Mouse (Mus musculus): ENCODE data around the gene Frmd4a.
A peak's percentile ranks its signal among the peaks of the same experiment; 100 is the strongest.
"Not testable (repeated sequence)": the region's sequence is repeated elsewhere in the genome, so short reads cannot be mapped to it uniquely, and the experiment has no call there.

The Frmd4a gene

DNA sequence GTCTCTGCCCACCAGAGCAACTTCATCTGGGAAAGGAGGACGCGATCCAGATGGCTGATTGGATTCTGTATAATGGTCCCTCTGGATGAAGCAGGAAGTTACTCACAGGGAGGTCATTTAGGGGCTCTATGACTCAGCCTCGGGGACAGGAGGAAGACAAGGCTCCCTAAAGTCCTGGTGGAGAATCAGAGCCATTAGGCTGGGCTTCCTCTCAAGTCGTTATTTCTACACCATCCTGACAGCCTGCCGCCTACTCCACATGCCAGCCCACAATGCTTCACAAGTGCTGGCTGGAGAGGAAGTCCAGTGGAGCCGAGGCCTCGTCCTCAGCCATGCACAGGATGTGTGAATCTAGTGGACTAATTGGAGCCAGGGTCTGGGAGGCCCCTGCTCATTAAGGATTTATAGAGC lies 537.7 kb downstream of the Frmd4a start:
- no peak for DNase-seq (ENCODE audit: low spot score in 2 of 2)

GRCm38 (mm10) chr2:4556188-4556587 lies 538.7 kb downstream of the Frmd4a start:
- DNase-seq (ENCODE audit: low spot score in 2 of 2), result no peak

DNA sequence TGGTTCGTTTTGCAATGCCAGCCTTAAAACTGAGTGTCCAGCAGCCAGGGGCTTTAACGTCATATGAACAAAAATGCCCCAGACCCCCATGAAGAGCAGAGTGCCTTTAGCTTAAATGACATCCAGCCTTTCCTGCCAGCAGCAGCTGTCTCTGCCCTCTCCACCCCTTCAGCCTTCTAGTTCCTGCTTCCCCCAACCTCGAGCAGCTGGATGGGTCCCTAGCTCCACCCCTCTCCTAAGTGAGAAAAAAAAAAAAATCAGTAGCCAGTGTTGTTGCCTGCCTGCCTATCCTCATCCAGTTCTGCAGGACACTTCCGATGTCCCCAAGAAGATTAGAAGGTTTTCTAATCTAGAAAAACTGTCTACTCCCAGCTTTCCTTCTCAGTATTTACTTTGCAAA lies 539.5 kb downstream of the Frmd4a start:
- no peak for DNase-seq (ENCODE audit: low spot score in 2 of 2)

- no peak for DNase-seq (ENCODE audit: low spot score in 2 of 2)
Observed at GRCm38 (mm10) chr2:4557466-4557865, 539.9 kb downstream of the Frmd4a start.

GRCm38 (mm10) chr2:4558651-4559203 lies 541.2 kb downstream of the Frmd4a start:
- DNase-seq (ENCODE audit: low spot score in 2 of 2), result no peak

GRCm38 (mm10) chr2:4559211-4559882 lies 541.8 kb downstream of the Frmd4a start:
- peak; percentile 69 to 71 for DNase-seq (ENCODE audit: low spot score in 2 of 2)

DNA sequence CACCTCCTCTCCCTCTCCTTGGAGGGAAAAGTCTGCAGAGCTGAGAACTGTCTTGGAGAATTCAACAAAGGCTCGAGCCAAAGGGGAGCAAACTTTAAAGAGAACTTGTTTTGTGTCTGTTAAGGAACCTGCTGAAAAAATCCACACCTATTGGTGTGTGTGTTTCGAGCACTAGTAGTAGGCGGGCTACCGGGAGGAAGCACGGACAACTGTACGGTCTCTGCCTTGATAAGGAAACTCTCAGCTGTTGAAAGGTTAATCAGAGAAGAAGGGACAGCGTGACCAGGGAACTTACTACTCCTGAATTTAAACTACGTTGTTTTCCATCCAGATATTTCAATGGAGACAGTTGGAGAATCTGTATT lies 542.3 kb downstream of the Frmd4a start:
- DNase-seq (ENCODE audit: low spot score in 2 of 2), result no peak

DNA sequence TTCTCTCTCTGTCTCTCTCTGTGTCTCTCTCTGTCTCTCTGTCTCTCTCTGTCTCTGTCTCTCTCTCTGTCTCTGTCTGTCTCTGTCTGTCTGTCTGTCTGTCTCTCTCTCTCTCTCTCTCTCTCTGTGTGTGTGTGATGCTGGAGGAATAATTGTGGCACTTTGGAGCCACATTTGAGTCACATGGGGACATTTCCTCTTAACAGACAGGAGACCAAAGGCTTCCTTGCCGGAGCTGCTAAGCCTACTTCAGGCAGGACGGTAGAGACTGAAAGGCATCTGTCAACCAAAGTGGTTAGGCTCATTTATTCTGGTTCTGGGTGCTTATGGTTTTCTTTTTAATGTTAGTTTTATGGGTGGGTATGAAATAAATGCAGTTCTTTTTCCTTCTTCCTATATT lies 543.0 kb downstream of the Frmd4a start:
- not testable (repeated sequence) for DNase-seq (ENCODE audit: low spot score in 2 of 2)

- DNase-seq (ENCODE audit: low spot score in 2 of 2), result no peak
Observed at GRCm38 (mm10) chr2:4561196-4561595, 543.7 kb downstream of the Frmd4a start.

DNA sequence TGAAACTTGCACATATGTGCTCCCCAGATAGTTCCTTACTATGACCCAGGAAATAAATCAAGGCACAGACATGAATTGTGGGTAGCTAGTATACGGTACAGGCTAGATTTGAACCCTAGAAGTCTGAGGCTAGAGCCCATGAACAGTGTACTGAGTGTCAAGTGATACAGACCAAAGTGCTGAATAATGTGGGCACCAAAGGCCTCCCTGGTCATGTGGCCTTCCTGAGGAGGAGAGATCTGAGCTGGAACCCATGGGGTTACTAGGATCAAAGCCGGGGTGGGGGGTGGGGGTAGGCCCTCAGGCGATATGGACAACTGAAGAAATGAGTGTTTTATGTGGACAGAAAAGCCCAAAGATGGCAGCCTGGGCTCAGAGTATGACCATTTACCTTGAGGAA lies 544.9 kb downstream of the Frmd4a start:
- no peak for DNase-seq (ENCODE audit: low spot score in 2 of 2)

DNA sequence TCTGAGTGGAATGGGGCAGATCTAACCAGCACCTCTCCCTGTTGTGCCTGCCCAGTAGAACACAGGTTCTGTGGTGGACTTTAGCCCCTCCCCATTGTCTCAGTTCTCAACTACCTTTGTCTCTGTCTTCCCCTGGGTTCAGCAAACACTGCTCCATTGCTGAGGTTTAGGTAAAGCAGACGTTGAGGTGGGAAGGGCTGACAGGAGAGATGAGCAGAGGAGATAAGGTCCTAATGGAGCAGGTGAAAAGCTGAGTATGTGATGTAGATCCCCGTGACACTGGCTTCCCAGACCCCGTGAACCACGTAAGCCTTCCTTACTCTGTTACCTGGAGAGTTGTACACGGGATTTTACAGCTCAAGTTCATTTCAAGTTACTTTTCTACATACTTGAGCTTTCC lies 545.3 kb downstream of the Frmd4a start:
- no peak for DNase-seq (ENCODE audit: low spot score in 2 of 2)

DNA sequence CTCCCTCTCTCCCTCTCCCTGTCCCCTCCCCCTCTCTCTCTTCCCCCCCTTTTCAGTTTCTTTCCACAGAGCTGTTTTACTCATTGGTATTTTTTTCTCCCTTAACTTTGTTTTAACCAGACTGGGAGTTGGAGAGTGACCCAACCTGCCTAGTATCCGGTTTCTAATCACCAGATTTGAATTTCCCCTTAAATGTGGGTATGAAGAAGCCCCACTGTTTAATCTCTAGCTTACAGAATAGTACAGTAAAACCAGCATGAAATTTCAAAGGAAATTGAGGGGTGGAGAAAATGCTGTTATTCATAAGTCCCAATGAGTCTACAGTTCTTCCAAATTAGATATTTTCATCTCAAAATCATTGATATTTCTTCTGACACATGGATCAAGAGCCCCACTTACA lies 545.8 kb downstream of the Frmd4a start:
- DNase-seq (ENCODE audit: low spot score in 2 of 2), result no peak

DNA sequence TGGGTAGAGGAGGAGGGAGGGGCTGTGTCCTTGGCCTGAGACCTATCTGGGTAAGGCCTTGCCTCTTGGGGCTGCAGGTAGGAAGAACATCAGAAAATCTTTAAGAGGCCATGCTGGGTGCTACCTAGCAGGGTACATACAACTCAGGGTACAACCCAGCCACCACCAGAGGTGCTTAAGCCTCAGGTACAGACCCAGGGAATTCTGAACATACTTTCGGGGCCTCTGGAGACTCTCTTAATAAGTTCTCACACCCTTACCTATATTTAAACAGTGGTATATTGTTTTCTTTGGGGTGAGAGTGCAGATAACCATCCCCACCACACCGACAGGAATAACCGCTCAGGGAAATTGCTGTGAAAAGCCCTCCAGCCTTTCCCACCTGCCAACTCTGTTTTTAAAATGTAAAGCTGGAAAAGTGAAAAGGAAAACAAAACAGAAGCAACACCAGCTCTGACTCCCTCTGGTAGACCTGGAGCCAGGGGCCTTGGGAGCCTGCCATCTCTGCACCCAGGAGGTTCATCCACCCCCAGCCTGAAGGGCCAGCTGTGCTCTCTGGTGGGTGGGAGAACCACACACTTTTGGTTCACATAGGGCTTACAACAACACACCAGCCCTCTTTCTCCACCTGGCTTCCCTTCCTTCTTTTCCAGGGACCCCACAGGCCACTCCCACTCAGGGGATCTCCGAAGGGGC lies 548.9 kb downstream of the Frmd4a start:
- DNase-seq (ENCODE audit: low spot score in 2 of 2), result no peak

DNA sequence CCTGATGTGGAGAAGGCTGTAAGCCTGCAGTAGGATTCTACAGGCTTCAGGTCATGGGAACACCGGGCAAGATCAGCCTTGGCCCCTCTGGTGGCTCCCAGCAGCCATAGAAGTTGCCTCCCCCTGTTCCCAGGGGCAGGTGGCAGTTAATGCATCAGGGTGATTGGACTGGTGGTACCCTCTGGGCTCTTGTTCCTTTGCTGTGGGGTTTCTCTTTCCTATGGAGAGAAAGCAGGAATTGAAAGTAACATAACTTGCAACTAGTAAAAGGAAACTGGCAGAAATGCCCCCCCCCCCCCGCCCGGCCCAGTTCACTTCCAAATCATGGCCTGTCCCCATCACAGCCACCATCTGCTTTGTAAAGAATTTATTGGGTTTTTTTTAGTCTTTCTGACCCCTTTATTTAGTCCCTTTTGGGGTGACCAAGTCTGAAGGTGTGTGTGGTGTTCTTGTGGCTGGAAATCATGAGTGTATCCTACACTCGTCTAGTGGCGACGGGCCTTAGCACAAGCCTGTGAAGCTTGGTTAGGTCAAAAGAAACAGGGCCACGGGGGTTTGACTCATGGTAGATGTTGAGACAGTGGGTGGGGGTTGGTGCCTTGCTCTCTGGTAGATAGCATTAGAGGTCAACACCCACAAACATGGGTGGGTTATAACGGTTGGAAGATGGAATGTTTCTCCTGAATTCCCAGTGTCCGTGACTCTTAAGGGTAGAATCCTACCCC lies 549.6 kb downstream of the Frmd4a start:
- no peak for DNase-seq (ENCODE audit: low spot score in 2 of 2)

- no peak for DNase-seq (ENCODE audit: low spot score in 2 of 2)
Observed at GRCm38 (mm10) chr2:4568967-4569366, 551.5 kb downstream of the Frmd4a start.

DNA sequence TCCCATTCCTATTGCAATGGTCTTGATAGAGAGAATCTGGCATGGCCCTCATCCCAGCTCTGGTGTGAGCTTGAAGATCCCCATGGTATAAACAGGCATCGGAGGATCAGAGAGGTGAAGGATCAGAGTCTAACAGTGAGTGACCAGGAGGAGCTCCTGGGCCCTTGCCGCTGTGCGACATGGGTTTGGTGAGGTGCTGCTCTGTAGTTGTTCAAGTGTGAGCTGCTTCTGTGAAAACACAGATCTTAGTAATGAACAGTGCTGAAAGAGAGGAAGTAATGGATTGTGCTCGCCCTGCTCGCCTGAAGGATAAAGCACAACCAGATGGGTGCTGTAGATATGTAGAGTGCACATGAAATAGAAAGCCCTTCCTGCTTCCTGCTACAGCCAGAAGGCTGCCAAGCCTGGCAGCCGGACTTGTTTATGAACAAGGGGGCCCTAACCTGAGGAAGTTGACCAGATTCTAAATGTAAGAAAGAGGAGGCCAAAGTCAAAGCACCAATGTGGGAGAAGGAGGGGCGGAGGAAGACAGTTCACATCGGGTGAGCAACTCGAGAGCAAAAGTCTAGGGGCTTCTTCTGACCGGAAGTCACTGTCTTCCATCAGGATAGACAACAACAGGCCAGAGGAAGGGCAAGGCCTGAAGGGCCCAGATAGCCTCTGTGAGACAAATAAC lies 552.8 kb downstream of the Frmd4a start:
- DNase-seq (ENCODE audit: low spot score in 2 of 2), result no peak

GRCm38 (mm10) chr2:4572498-4573263 lies 555.2 kb downstream of the Frmd4a start:
- DNase-seq (ENCODE audit: low spot score in 2 of 2), result no peak

DNA sequence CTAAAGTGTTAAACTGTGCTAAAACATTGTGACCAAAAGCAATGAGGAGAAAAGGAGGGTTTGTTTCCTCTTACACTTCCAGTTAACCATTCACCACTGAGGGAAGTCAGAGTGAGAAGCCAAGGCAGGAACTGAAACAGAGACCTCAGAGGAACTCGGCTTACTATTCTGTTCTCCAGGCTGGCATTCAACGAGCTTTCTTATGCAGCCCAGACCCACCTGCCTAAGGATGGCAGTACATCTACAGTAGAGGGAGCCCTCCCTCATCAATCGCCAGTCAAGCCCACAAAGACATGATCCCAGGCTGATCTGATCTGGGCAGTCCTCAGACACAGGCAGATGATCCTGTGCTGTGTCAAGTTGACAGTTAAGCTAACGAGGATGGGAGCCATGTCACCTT lies 555.9 kb downstream of the Frmd4a start:
- DNase-seq (ENCODE audit: low spot score in 2 of 2), result no peak

DNA sequence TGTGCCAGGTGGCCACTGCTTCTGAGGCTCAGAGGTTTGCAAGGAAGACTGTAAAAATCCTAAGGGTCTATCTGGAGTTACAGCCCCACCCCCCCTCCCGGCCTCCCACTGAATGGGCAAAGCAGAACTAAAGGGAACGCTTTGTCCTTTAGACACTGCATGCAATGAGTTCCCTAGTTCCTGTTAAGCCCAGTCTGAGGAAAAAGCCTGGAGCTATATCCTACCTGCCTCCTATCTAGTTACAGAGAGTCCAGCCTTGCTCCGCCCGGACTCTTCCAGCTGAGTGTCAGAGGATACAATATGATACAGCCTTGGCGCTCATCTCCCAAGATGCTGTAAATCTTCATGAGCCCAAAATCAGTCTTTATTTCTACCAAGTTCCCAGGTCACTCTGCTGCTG lies 556.7 kb downstream of the Frmd4a start:
- no peak for DNase-seq (ENCODE audit: low spot score in 2 of 2)

DNA sequence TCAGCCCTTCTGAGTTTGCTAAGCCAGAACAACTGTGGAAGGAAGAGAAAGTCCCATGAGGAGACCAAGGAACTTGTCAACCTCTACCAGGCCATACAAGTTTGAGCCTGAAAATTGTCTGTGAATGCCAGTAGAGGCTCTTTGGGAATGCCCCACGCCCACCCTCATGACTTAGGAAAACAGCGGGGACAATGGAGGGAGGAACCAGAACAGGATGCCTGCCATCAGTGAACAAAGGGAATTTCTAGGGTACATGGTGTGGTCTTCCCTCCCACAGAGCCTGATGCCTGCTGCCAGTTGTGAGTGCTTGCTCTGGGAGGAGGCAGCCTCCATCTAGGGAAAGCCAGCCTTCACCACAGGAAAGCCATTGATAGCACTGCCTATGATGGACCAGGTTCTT lies 557.6 kb downstream of the Frmd4a start:
- no peak for DNase-seq (ENCODE audit: low spot score in 2 of 2)

- DNase-seq (ENCODE audit: low spot score in 2 of 2), result no peak
Observed at GRCm38 (mm10) chr2:4575975-4576374, 558.5 kb downstream of the Frmd4a start.

Data from frontal cortex, postnatal 14 days (tissue).